Mouse (Mus musculus) gastrocnemius, adult 2 months (tissue): ENCODE results near the gene Ccr4. TPM values are rescaled to one million over a fixed set of nuclear protein-coding genes. Genes with fewer than 3 reads are reported as not detected.
A peak's percentile ranks its signal among the peaks of the same experiment; 100 is the strongest.

Experiments used
- DNase-seq: peaks from one replicate; pipeline ENCODE4 v3.0.0; 2022
- H3K27ac ChIP-seq: fragments of 200-600 bp; 2 replicates; pipeline ENCODE4 v1.8.1; 2022; ENCODE audit warnings: mild to moderate bottlenecking
- H3K4me3 ChIP-seq: fragments of 200-600 bp; 2 replicates; pipeline ENCODE4 v1.8.1; 2022; ENCODE audit warnings: mild to moderate bottlenecking, moderate library complexity
- CTCF ChIP-seq: fragments of 200-600 bp; IDR thresholded peaks from 2 replicates; pipeline ENCODE4 v1.8.1; 2022; ENCODE audit warnings: antibody characterized with exemption, mild to moderate bottlenecking, moderate library complexity
- intact Hi-C: fragments of 180-260 bp; cut with DNase I; formaldehyde crosslinking; loops from one replicate; pipeline ENCODE4 v1.15.1; 2025
- long read RNA-seq, 2 experiments: library from polyadenylated mRNA; stranded (forward); transcript quantifications; one replicate each; pipeline ENCODE4 v2.0.0; 2021
- total RNA-seq, 2 experiments: library from RNA; stranded (reverse); gene quantifications; 2 replicates each; pipeline ENCODE4 v1.2.3; 2021

The Ccr4 gene
- total RNA-seq, result not detected
- long read RNA-seq, experiment 1, result 0 reads
- long read RNA-seq, experiment 2, result 0 reads

GRCm38 (mm10) chr9:114504816-114505215 is at the start of gene Ccr4:
Ccr4 (minus strand) TSS chr9:114504916.
- H3K4me3 ChIP-seq, result no peak within 1 kb of the TSS
- no peak for TF ChIP-seq CTCF
- H3K27ac ChIP-seq, result no peak within 1 kb of the TSS
- no peak for DNase-seq
- intact Hi-C loops, result loop anchor here (5.0 kb wide), 1 partner anchor 77 kb away; no protein-coding TSS in a partner anchor

- no peak for DNase-seq
- no peak for TF ChIP-seq CTCF
- intact Hi-C loops, result no loop called here
- no peak overlapping the region for H3K27ac ChIP-seq
- no peak overlapping the region for H3K4me3 ChIP-seq
These were observed 49.1 kb upstream of the Ccr4 start for GRCm38 (mm10) chr9:114553828-114554227.

GRCm38 (mm10) chr9:114550033-114550432 is 45.3 kb upstream of the Ccr4 start:
- intact Hi-C loops, result no loop called here
- Histone ChIP-seq H3K4me3 (no peak overlapping the region), H3K27ac (no peak overlapping the region)
- no peak for DNase-seq
- no peak for TF ChIP-seq CTCF

- no peak overlapping the region for H3K27ac ChIP-seq
- intact Hi-C loops, result no loop called here
- TF ChIP-seq CTCF, result no peak
- no peak for DNase-seq
- H3K4me3 ChIP-seq, result no peak overlapping the region
These were observed 44.4 kb upstream of the Ccr4 start for GRCm38 (mm10) chr9:114549117-114549516.

- intact Hi-C loops, result no loop called here
- TF ChIP-seq CTCF, result no peak
- Histone ChIP-seq H3K27ac (no peak overlapping the region), H3K4me3 (no peak overlapping the region)
- no peak for DNase-seq
These were observed 43.8 kb upstream of the Ccr4 start for GRCm38 (mm10) chr9:114548496-114548895.

- no peak for DNase-seq
- no peak overlapping the region for H3K4me3 ChIP-seq
- intact Hi-C loops, result no loop called here
- no peak overlapping the region for H3K27ac ChIP-seq
- no peak for TF ChIP-seq CTCF
These were observed 42.9 kb upstream of the Ccr4 start for GRCm38 (mm10) chr9:114547643-114548077.

GRCm38 (mm10) chr9:114546765-114547164 is 42.0 kb upstream of the Ccr4 start:
- intact Hi-C loops, result no loop called here
- TF ChIP-seq CTCF, result no peak
- Histone ChIP-seq H3K27ac (no peak overlapping the region), H3K4me3 (no peak overlapping the region)
- DNase-seq, result no peak

GRCm38 (mm10) chr9:114544754-114545393 is 40.2 kb upstream of the Ccr4 start:
- intact Hi-C loops, result no loop called here

GRCm38 (mm10) chr9:114543882-114544753 is 39.4 kb upstream of the Ccr4 start:
- no peak overlapping the region for H3K4me3 ChIP-seq

More at GRCm38 (mm10) chr9:114544754-114545393, 40.2 kb upstream of the Ccr4 start:
- DNase-seq, result no peak
- Histone ChIP-seq H3K4me3 (no peak overlapping the region), H3K27ac (no peak overlapping the region)
- no peak for TF ChIP-seq CTCF

GRCm38 (mm10) chr9:114541279-114541741 is 36.6 kb upstream of the Ccr4 start:
- H3K27ac ChIP-seq, result no peak overlapping the region
- no peak overlapping the region for H3K4me3 ChIP-seq
- no peak for TF ChIP-seq CTCF
- DNase-seq, result no peak
- intact Hi-C loops, result no loop called here

More at GRCm38 (mm10) chr9:114543882-114544753, 39.4 kb upstream of the Ccr4 start:
- no peak overlapping the region for H3K27ac ChIP-seq
- DNase-seq, result no peak
- intact Hi-C loops, result no loop called here
- no peak for TF ChIP-seq CTCF

- Histone ChIP-seq H3K27ac (no peak overlapping the region), H3K4me3 (no peak overlapping the region)
- no peak for TF ChIP-seq CTCF
- intact Hi-C loops, result no loop called here
- peak; percentile 46 for DNase-seq
These were observed 34.4 kb upstream of the Ccr4 start for GRCm38 (mm10) chr9:114538996-114539563.

GRCm38 (mm10) chr9:114536628-114537027 is 31.9 kb upstream of the Ccr4 start:
- no peak overlapping the region for H3K4me3 ChIP-seq
- no peak for TF ChIP-seq CTCF
- H3K27ac ChIP-seq, result no peak overlapping the region
- no peak for DNase-seq
- intact Hi-C loops, result no loop called here
